Mouse (Mus musculus) lung, postnatal 0 days (tissue): ENCODE results near the gene BC005537. TPM values are rescaled to one million over a fixed set of nuclear protein-coding genes. Genes with fewer than 3 reads are reported as not detected.

Experiments
- ATAC-seq: fragments of 200-750 bp; cut with Nextera tagmentation; 2 replicates; pipeline ENCODE4 v1.8.0; 2017; ENCODE audit warnings: moderate library complexity
- DNase-seq: peaks from one replicate; pipeline ENCODE4 v3.0.0-alpha.2; 2016; ENCODE audit warnings: low spot score
- H3K27ac ChIP-seq: fragments of 300-500 bp; sonication (generic); 2 replicates; pipeline ENCODE4 v1.5.1; 2014; ENCODE audit warnings: antibody characterized with exemption, mild to moderate bottlenecking, low read length, mixed read lengths
- H3K27me3 ChIP-seq: fragments of 300-500 bp; sonication (generic); replicated peaks from 2 replicates; pipeline ENCODE4 v1.6.1; 2014; ENCODE audit warnings: low read length, mixed read lengths; ENCODE audit not compliant: insufficient read depth
- H3K36me3 ChIP-seq: fragments of 300-500 bp; sonication (generic); 2 replicates; pipeline ENCODE4 v1.6.1; 2014; ENCODE audit warnings: low read length, mixed read lengths; ENCODE audit not compliant: insufficient read depth
- H3K4me1 ChIP-seq: fragments of 300-500 bp; sonication (generic); 2 replicates; pipeline ENCODE4 v1.6.1; 2014; ENCODE audit warnings: antibody characterized with exemption, low read depth, low read length, mixed read lengths; ENCODE audit not compliant: insufficient read depth
- H3K4me2 ChIP-seq: fragments of 300-500 bp; sonication (generic); replicated peaks from 2 replicates; pipeline ENCODE4 v1.6.1; 2014; ENCODE audit warnings: low read depth, mild to moderate bottlenecking, low read length, moderate library complexity, mixed read lengths
- H3K4me3 ChIP-seq: fragments of 300-500 bp; sonication (generic); 2 replicates; pipeline ENCODE4 v1.5.1; 2014; ENCODE audit warnings: low read depth, low read length
- H3K9ac ChIP-seq: fragments of 300-500 bp; sonication (generic); replicated peaks from 2 replicates; pipeline ENCODE4 v1.6.1; 2014; ENCODE audit warnings: low read depth, mild to moderate bottlenecking
- H3K9me3 ChIP-seq: fragments of 300-500 bp; sonication (generic); 2 replicates; pipeline ENCODE4 v1.6.1; 2016; ENCODE audit warnings: low read length, mixed read lengths
- CTCF ChIP-seq: IDR thresholded peaks from 2 replicates; pipeline ENCODE4 v1.5.1; 2016; ENCODE audit warnings: antibody characterized with exemption, mild to moderate bottlenecking
- EP300 ChIP-seq: IDR thresholded peaks from 2 replicates; pipeline ENCODE4 v1.6.1; 2016; ENCODE audit warnings: antibody characterized with exemption, mild to moderate bottlenecking, control low read depth
- WGBS: fragments of 180-500 bp; shearing (Covaris S2); extraction: QIAGEN DNeasy Blood & Tissue Kit; methylation state at CpG from one replicate; pipeline ENCODE4 v1.1.7; 2014; 5-methylcytosine and 5-hydroxymethylcytosine counted together
- polyA plus RNA-seq: library from polyadenylated mRNA; unstranded; fragments of >200 nt; fragmentation: Nextera tagmentation; extraction: Ambion mirVana; gene quantifications from 2 replicates; pipeline ENCODE4 v1.2.1, GENCODE M21; 2015

The BC005537 gene
- polyA plus RNA-seq, 1 experiment from 2014 or later: 18.5 TPM

- 88% methylated on average over 4 of the region's 4 CpGs for WGBS
- Histone ChIP-seq H3K4me2 (no peak overlapping the region), H3K27ac (no peak overlapping the region), H3K36me3 (0 out of 2 replicates have a peak, but pooled peaks cover 4% of the 10 kb centered on the region), H3K4me3 (no peak overlapping the region), H3K4me1 (no peaks in the 10 kb centered on the region), H3K9me3 (no peaks in the 10 kb centered on the region), H3K9ac (no peak overlapping the region), H3K27me3 (no peaks in the 10 kb centered on the region)
- no peak for DNase-seq
- no peak for TF ChIP-seq CTCF
- no peak for TF ChIP-seq EP300
- ATAC-seq: no peak
These were observed 23.2 kb downstream of the BC005537 start for GRCm38 (mm10) chr13:24824647-24825046.

- no peaks in the 10 kb centered on the region for H3K36me3 ChIP-seq
- H3K4me1 ChIP-seq: no peaks in the 10 kb centered on the region
- ATAC-seq (0 out of 2 replicates have a peak, but pooled peaks have one; percentile 32), DNase-seq (no peak)
- TF ChIP-seq CTCF (no peak), EP300 (no peak)
- no peak overlapping the region for H3K9ac ChIP-seq
- 59% methylated on average over 4 of the region's 4 CpGs for WGBS
- no peak overlapping the region for H3K27ac ChIP-seq
- H3K4me2 ChIP-seq: no peak overlapping the region
- no peaks in the 10 kb centered on the region for H3K27me3 ChIP-seq
- no peak overlapping the region for H3K4me3 ChIP-seq
- no peaks in the 10 kb centered on the region for H3K9me3 ChIP-seq
These were observed 24.1 kb downstream of the BC005537 start for GRCm38 (mm10) chr13:24825587-24825986.

GRCm38 (mm10) chr13:24826116-24826515 lies 24.7 kb downstream of the BC005537 start:
- Histone ChIP-seq H3K9me3 (no peaks in the 10 kb centered on the region), H3K9ac (no peak overlapping the region), H3K4me1 (no peaks in the 10 kb centered on the region), H3K27me3 (no peaks in the 10 kb centered on the region), H3K4me2 (no peak overlapping the region), H3K4me3 (no peak overlapping the region), H3K27ac (no peak overlapping the region), H3K36me3 (no peaks in the 10 kb centered on the region)
- ATAC-seq (no peak), DNase-seq (no peak)
- TF ChIP-seq EP300 (no peak), CTCF (no peak)
- WGBS: 60% methylated on average over 7 of the region's 7 CpGs

- H3K4me1 ChIP-seq: peaks cover 4% of the 10 kb centered on the region; the same call in 1 of the 2 replicates
- H3K4me3 ChIP-seq: peak overlapping the region; percentile 83
- H3K9ac ChIP-seq: peak overlapping the region; percentile 63
- peak; percentile 33 for DNase-seq
- no peak for ATAC-seq
- no peaks in the 10 kb centered on the region for H3K36me3 ChIP-seq
- peak overlapping the region; percentile 89 for H3K4me2 ChIP-seq
- no peaks in the 10 kb centered on the region for H3K9me3 ChIP-seq
- no peak for TF ChIP-seq CTCF
- no peak for TF ChIP-seq EP300
- 2% methylated on average over 20 of the region's 20 CpGs for WGBS
- no peaks in the 10 kb centered on the region for H3K27me3 ChIP-seq
- H3K27ac ChIP-seq: peak overlapping the region; percentile 83
These were observed 29.4 kb downstream of the BC005537 start for GRCm38 (mm10) chr13:24830756-24831352.

- TF ChIP-seq CTCF (peak; percentile 29), EP300 (no peak)
- peak within 1 kb of the TSS; percentile 95 for H3K27ac ChIP-seq
- peak; percentile 98 for DNase-seq
- H3K36me3 ChIP-seq: no peaks in the 10 kb centered on the region
- peak within 1 kb of the TSS; percentile 89 for H3K4me2 ChIP-seq
- H3K9me3 ChIP-seq: no peaks in the 10 kb centered on the region
- peaks cover 4% of the 10 kb centered on the region; the same call in 1 of the 2 replicates for H3K4me1 ChIP-seq
- WGBS: under 1% methylated on average over 76 of the region's 90 CpGs
- H3K27me3 ChIP-seq: no peaks in the 10 kb centered on the region
- peak within 1 kb of the TSS; percentile 83 for H3K4me3 ChIP-seq
- ATAC-seq: peak; percentile 98
- peak within 1 kb of the TSS; percentile 84 for H3K9ac ChIP-seq
These were observed 30.1 kb downstream of the BC005537 start, which contains the start of the genes Acot13 and Tdp2 for GRCm38 (mm10) chr13:24831353-24832130. TSS of gene Acot13 (minus strand) at chr13:24831540. TSS of gene Tdp2 (plus strand) at chr13:24831679.

GRCm38 (mm10) chr13:24832131-24832810 lies 30.8 kb downstream of the BC005537 start:
- peak overlapping the region; percentile 89 for H3K4me2 ChIP-seq

More at GRCm38 (mm10) chr13:24832131-24832810, 30.8 kb downstream of the BC005537 start:
- TF ChIP-seq EP300 (no peak), CTCF (no peak)
- 2% methylated on average over 21 of the region's 21 CpGs for WGBS
- DNase-seq (no peak), ATAC-seq (no peak)
- Histone ChIP-seq H3K4me3 (peak overlapping the region; percentile 83), H3K9me3 (no peaks in the 10 kb centered on the region), H3K27me3 (no peaks in the 10 kb centered on the region), H3K9ac (peak overlapping the region; percentile 84), H3K27ac (peak overlapping the region; percentile 95), H3K36me3 (no peaks in the 10 kb centered on the region), H3K4me1 (peaks cover 4% of the 10 kb centered on the region; the same call in 1 of the 2 replicates)
